Mouse (Mus musculus) olfactory bulb, adult 2 months (tissue): Measurements from ENCODE around the gene Lrrc29. TPM values are rescaled to one million over a fixed set of nuclear protein-coding genes. Genes with fewer than 3 reads are reported as not detected.

Experiments
- H3K27ac ChIP-seq: fragments of 200-500 bp; 2 replicates; pipeline ENCODE4 v1.5.1; 2012; ENCODE audit warnings: low read depth, low read length; ENCODE audit not compliant: insufficient read depth
- H3K4me1 ChIP-seq: fragments of 200-500 bp; 2 replicates; pipeline ENCODE4 v1.6.1; 2012; ENCODE audit warnings: low read length; ENCODE audit not compliant: control insufficient read depth, insufficient read depth
- H3K4me3 ChIP-seq: fragments of 200-500 bp; 2 replicates; pipeline ENCODE4 v1.5.1; 2012; ENCODE audit warnings: mild to moderate bottlenecking, low read depth, low read length, moderate library complexity; ENCODE audit not compliant: insufficient read depth
- CTCF ChIP-seq: fragments of 200-500 bp; IDR thresholded peaks from 2 replicates; pipeline ENCODE4 v1.5.1; 2012; ENCODE audit warnings: low read depth, mild to moderate bottlenecking, low read length, moderate library complexity; ENCODE audit not compliant: insufficient read depth
- POLR2A ChIP-seq: fragments of 200-500 bp; IDR thresholded peaks from 2 replicates; pipeline ENCODE4 v1.6.1; 2012; ENCODE audit warnings: mild to moderate bottlenecking, low read depth, low read length, moderate library complexity; ENCODE audit not compliant: insufficient read depth
- WGBS: fragments of 180-500 bp; shearing (Covaris S2); methylation state at CpG from one replicate; pipeline ENCODE4 v1.1.7; 2018; 5-methylcytosine and 5-hydroxymethylcytosine counted together
- polyA plus RNA-seq: library from polyadenylated mRNA; stranded (reverse); fragments of >200 nt; gene quantifications from 2 replicates; pipeline ENCODE4 v1.2.4, GENCODE M21; 2012; ENCODE audit warnings: low replicate concordance; ENCODE audit not compliant: missing spikeins, insufficient read depth, insufficient read length

The Lrrc29 gene
- polyA plus RNA-seq, 1 experiment = not detected

GRCm38 (mm10) chr8:105276292-105277120 lies 49.6 kb downstream of the Lrrc29 start:
- WGBS = 4% methylated on average over 30 of the region's 30 CpGs
- H3K27ac ChIP-seq = no peak overlapping the region
- peaks cover 16% of the 10 kb centered on the region for H3K4me1 ChIP-seq
- peak overlapping the region; percentile 53 for H3K4me3 ChIP-seq
- TF ChIP-seq POLR2A (no peak), CTCF (no peak)

GRCm38 (mm10) chr8:105275840-105276239 lies 50.2 kb downstream of the Lrrc29 start, which contains the start of gene Nol3:
Nol3 (plus strand) TSS chr8:105276140.
- TF ChIP-seq CTCF (no peak), POLR2A (no peak)
- Histone ChIP-seq H3K4me1 (peaks cover 17% of the 10 kb centered on the region), H3K4me3 (peak within 1 kb of the TSS; percentile 53), H3K27ac (no peak within 1 kb of the TSS)
- 7% methylated on average over 10 of the region's 10 CpGs for WGBS

- H3K4me1 ChIP-seq = peaks cover 22% of the 10 kb centered on the region
- no peak overlapping the region for H3K4me3 ChIP-seq
- TF ChIP-seq CTCF = no peak
- no peak for TF ChIP-seq POLR2A
- no peak overlapping the region for H3K27ac ChIP-seq
- WGBS = 5% methylated on average over 11 of the region's 11 CpGs
Observed at GRCm38 (mm10) chr8:105275387-105275786, 50.7 kb downstream of the Lrrc29 start.

- no peak for TF ChIP-seq CTCF
- TF ChIP-seq POLR2A = no peak
- 30% methylated on average over 11 of the region's 11 CpGs for WGBS
- no peak overlapping the region for H3K4me3 ChIP-seq
- H3K27ac ChIP-seq = no peak overlapping the region
- peaks cover 30% of the 10 kb centered on the region for H3K4me1 ChIP-seq
Observed at GRCm38 (mm10) chr8:105270916-105271186, 55.2 kb downstream of the Lrrc29 start.

DNA sequence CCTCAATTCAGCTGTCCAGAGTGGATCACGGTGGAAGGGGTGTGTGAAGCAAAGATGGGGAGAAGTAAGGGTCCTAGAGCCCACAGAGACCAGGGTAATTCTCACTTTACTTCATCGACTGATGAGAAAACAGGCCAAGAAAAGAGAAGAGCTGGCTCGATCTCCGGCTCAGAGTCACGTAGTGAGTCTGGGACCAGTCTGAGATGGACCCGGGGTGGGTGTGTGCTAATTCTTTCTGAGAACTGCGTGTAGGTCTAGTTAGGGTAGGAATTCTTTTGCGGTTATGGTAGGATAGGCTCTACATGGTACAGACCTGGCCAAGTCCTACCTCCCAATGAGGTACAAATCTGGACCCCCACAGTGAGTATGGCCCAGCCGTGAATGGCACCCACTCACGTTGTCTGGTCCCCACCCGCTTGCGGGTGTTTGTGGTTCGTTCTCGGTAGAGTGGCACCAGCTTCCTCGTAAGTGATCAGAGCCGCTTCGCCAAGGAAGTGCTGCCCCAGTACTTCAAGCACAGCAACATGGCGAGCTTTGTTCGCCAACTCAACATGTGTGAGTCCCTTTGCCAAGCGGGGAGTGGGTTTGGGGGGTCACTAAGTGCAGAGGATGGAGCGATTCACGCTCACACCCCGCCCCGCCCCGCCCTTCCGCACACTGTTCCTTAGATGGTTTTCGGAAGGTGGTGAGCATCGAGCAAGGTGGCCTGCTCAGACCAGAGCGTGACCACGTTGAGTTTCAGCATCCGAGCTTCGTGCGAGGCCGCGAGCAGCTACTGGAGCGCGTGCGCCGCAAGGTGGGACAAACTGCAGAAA lies 55.8 kb downstream of the Lrrc29 start:
- TF ChIP-seq CTCF (no peak), POLR2A (no peak)
- 0 out of 2 replicates have a peak overlapping the region, but pooled peaks have one; percentile 58 for H3K27ac ChIP-seq
- H3K4me1 ChIP-seq = peaks cover 29% of the 10 kb centered on the region
- 27% methylated on average over 39 of the region's 39 CpGs for WGBS
- peak overlapping the region; percentile 50 for H3K4me3 ChIP-seq

DNA sequence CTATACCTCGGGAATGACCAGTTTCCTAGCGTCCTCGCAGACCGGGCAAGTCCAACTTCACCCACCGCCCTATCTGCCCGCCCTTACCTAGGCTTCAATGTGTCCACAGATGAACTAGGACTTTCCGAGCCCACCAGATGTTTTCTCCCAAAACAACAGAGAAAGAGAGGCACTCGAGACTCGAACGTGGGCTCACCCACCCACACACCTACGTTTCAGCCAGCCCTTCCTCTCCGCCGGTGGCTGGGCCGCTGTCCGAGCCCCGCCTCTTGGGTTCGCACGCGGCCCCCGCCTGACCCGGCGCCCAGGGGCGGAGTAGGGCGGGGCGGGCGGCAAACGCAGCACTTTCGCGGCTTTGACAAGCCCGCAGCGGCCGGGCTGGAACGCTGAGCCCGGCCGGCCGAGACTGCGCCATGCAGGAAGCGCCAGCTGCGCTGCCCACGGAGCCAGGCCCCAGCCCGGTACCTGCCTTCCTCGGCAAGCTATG lies 56.6 kb downstream of the Lrrc29 start, which contains the start of gene Hsf4:
TSS of gene Hsf4 (plus strand) at position 341 of the 487 bp plus-strand sequence.
- peak within 1 kb of the TSS; percentile 50 for H3K4me3 ChIP-seq
- H3K4me1 ChIP-seq = peaks cover 31% of the 10 kb centered on the region
- TF ChIP-seq CTCF = no peak
- peak within 1 kb of the TSS; percentile 58 for H3K27ac ChIP-seq
- under 1% methylated on average over 42 of the region's 42 CpGs for WGBS

- peak overlapping the region; percentile 50 for H3K4me3 ChIP-seq
- TF ChIP-seq CTCF (no peak), POLR2A (no peak)
- WGBS = 5% methylated on average over 10 of the region's 10 CpGs
- peak overlapping the region; percentile 58 for H3K27ac ChIP-seq
- H3K4me1 ChIP-seq = peaks cover 35% of the 10 kb centered on the region
Observed at GRCm38 (mm10) chr8:105269075-105269458, 57.0 kb downstream of the Lrrc29 start.

DNA sequence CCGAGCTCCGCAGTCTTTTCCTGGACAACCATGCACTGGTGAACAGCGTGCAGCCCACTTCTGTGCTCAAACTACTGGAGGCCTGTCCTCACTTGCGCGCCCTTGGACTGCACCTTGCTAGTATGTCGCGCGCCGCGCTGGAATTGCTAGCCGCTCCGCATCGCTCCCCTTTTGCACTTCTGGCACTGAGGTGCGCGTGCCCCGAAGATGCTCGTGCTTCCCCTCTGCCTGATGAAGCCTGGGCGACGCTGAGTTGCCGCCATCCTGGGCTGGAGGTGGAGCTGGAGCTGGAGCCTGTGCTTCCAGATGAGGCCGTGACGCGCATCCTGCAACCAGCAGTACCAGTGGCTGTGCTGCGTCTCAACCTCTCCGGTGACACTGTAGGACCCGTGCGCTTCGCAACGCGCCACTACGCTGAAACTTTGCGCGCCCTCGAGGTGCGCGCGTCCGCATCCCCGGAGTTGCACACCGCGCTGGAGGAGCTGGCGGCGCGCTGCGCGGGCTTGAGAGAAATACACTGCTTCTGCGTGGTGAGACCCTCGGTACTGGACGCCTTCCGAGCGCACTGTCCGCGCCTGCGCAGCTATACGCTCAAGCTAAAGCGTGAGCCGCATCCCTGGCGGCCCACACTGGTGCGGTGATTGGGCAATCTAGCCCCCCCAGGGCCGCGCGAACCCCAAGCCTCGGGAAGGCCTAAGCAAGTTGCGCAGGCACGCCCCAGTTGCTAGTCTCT lies 57.6 kb downstream of the Lrrc29 start:
- 0 out of 2 replicates have a peak, but pooled peaks have one; percentile 24 for TF ChIP-seq POLR2A
- TF ChIP-seq CTCF = no peak
- 3% methylated on average over 65 of the region's 65 CpGs for WGBS
- Histone ChIP-seq H3K4me1 (peaks cover 37% of the 10 kb centered on the region), H3K4me3 (peak overlapping the region; percentile 50), H3K27ac (peak overlapping the region; percentile 58)
